Mouse (Mus musculus): Measurements from ENCODE around the gene Hcrt.
A peak's percentile ranks its signal among the peaks of the same experiment; 100 is the strongest.

GRCm38 (mm10) chr11:100711783-100712615 lies 50.7 kb downstream of the Hcrt start, which contains the start of gene Kat2a:
- TF ChIP-seq CTCF (IDR thresholded peaks at IDR 0.05; ENCODE audit: borderline replicate concordance, insufficient read depth, low read length) (no peak), POLR2A (IDR thresholded peaks at IDR 0.05; ENCODE audit: low read depth, low read length) (peak; percentile 86)
